Mouse (Mus musculus): ENCODE measurements around the gene Gle1.
A peak's percentile ranks its signal among the peaks of the same experiment; 100 is the strongest.

Gene Gle1

DNA sequence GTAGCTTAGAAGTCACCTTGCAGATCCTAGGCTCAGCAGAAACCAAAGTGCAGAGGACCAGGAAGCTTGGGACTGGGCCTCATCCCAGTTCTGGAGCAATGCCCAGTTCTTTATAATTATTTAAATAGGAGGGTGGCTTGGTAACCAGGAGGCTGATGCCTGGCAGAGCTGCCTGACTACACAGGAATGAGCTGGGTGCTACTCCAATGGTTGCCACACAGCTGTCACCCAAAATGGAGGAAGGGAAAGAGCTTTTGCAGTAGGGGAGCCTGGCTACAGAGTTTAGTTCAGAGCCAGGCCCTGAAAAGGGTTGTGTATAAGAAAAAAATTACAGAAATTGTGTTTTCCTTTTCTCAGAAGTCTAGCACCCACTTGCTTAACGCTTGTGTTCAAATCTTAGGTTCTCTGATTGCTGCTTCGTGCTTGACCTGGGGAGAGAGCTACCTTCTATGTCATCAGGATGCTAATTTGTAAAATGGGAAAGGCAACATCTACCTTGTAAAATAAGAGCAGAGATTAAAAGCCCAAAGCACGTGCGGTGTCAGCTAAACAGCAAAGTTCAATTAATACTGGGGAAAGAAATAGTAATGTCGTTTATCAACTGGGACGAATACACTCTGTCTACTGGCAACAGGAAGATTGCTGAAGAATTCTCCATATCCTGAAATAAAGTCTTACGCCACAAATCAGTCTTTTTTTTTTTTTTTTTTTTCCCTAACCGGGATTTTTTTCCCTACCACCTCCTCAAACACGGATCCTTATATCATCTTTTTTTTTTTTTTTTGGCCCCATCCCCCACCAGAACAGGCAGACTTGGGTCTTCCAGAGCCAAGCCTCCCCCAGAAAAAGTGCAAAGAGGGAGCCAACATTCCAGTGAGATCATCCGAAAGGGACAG, 29.4 kb downstream of the Gle1 start:
- no peak for DNase-seq (ENCODE audit: low read depth, low spot score)

DNA sequence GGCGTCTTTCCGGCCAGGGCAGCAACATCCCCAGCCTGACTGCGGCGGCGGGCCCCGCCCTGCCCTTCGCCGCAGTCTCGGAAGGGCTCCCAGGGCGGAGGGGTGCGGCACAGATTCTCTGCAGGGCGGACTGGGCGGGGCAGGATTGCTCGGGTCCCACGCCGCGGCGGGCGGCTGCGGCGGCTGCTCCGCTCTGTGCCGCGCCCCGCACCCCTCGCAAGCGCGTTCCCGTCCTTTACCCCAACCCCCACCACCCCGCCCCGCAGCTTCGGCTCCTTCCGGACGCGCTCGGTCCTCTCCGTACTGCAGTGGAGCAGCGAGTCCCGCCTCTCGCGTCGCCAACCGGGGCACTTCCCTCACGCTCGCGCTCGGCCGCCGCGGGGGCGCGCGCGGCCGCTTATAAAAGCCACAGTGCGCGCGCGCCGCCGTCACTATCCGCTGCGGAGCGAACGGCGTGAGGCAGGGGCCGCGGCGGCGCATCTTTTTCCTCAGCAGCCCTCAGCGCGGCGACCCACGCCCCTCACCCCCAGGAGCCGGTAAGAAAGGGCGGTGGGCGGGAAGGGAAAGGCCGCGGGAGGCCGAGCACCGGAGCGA, 30.1 kb downstream of the Gle1 start, which contains the start of gene Sptan1:
Sptan1 (plus strand) TSS at position 311 of the 594 bp plus-strand sequence.
- peak; percentile 92 for DNase-seq (ENCODE audit: low read depth, low spot score)

DNA sequence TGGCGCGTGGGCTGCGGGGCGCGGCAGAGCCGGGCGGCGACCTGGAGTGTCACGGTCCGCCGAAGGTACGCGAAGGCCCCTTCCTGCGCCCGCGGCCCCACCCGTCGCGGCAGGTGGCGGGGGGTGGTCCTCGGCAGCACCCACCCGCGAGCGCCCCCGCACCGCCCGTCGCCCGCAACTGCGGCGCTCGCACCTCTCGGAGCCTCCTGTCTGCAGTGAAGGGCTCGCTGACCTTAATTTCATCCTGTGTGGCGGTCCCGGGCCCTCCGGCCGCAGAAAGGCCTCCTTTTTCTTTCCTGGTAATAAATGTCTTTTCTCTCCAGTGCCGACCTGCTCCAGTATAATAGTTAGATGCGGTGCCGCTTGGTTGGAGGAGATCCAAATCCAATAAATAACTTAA, 30.7 kb downstream of the Gle1 start:
- DNase-seq (ENCODE audit: low read depth, low spot score), result no peak

DNA sequence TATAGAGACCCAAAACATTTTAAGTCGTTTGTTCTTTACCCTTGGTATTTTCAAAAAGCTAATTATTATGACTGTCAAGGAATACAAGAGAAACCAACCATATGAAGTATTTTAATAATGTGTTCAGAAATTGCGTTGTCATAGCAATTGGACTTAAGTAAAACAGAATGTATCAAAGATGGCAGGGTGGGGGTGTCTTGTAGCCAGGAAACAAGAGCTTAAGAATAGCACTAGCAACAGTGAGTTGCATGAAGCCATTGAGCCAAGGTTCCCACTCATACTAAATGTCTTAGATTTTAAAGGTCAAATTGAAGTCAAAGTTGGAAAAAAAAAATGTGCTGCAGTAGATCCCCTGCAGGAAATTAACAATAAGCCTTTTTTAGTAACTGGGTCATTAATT, 31.6 kb downstream of the Gle1 start:
- DNase-seq (ENCODE audit: low read depth, low spot score), result no peak

DNA sequence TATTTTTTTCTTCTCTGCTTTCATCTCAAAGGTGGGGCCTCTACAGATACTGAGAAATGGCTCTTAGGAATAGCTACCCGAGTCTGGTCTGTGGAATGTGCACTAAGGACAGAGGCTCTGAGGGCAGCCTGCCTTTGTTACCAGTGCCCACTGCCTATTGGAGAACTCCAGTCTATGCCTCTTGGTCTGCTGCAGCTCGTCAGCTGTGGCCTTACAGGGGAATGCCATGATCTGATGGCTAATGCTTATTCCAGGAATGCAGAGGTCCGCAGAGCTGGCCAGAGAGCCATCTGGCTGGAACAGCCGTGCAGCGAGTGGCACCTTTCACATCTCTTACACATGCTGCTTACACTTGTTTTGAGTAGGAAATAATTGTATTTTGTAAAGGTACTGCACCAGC, 32.5 kb downstream of the Gle1 start:
- no peak for DNase-seq (ENCODE audit: low read depth, low spot score)

DNA sequence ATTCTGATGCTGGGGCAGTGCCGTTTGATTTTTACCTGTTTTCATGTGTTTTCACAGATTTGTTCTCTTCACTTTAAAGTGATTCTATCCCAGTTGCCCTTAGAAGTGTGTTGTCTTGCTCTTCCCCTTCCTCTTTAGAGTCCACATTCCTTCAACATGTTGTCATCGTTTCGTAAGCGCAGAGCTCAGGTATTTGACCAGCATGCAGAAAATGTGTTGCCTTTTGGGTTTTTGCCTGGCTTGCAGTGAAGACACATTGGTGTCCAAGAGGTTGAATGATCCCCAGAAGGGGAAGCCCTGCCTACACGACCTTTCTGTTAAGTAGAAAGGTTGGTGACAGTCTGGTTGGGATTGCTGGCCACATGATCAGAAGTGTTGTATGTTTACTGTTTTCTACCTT, 33.4 kb downstream of the Gle1 start:
- DNase-seq (ENCODE audit: low read depth, low spot score), result no peak

DNA sequence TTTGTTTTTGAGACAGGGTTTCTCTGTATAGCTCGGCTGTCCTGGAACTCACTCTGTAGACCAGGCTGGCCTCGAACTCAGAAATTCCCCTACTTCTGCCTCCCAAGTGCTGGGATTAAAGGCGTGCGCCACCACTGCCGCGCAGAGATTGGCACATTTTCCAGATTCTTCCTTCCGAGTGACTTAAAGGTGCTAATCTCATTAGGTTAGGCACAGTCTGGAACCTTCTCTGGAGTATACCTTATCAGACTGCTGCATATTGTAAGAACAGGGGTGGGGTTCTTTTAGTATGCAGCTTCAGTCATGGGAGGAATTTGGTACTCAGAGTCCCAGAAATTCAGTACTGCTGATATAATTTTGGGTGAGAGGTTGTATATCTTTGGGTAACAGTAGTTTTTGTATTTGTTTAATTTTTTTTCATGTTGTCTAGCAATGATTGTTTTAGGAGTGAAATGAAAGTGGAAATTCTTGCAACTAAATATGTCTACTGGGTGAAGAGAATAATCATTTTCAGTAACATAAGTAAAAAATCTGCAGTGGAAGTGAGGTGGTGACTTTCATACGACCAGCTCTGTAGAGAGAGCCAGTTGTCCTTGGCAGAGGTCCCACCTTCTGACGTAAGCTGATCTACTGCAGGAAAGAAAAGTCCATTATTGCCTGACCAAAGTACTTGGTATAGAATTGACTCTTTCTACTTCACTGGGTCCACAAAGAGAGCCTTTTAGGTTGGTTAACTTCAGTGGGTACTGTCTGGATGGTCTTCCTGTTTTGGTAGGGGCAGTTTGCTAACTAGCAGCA, 36.8 kb downstream of the Gle1 start:
- DNase-seq (ENCODE audit: low read depth, low spot score), result no peak

DNA sequence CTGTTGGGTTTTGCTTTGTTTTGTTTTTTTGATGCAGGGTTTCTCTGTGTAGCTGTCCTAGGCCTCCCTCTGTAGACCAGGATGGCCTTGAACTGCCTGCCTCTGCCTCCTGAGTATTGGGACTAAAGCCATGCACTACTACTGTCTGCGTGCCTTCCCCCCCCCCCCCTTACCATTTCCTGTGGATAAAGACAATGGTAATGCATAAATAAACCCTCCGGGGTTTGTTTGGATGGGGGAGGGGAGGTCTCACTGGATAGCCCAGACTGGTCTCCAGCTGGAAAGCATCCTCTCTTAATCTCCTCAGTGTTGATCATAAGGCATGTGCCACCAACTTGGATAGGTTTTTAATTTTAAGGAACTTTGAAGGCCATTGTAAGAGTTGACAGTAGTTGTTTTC, 38.3 kb downstream of the Gle1 start:
- no peak for DNase-seq (ENCODE audit: low read depth, low spot score)

DNA sequence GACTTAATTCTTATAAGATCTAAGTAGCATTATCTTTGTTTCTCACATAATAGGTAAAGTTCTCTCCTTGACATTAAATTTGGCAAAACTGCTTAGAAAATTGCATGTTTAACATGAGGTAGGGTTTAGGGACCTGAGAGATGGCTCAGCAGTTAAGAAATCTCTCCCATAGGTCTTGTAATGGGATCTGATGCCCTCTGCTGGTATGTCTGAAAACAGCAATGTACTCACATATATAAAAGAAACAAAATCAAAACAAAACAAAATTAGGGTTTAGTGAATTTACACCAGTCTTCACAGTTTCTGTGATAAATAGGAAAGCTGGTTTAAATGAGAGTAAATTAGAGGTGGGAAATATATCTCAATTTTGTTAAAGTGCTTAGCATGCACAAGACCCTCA, 42.1 kb downstream of the Gle1 start:
- DNase-seq (ENCODE audit: low read depth, low spot score), result no peak

DNA sequence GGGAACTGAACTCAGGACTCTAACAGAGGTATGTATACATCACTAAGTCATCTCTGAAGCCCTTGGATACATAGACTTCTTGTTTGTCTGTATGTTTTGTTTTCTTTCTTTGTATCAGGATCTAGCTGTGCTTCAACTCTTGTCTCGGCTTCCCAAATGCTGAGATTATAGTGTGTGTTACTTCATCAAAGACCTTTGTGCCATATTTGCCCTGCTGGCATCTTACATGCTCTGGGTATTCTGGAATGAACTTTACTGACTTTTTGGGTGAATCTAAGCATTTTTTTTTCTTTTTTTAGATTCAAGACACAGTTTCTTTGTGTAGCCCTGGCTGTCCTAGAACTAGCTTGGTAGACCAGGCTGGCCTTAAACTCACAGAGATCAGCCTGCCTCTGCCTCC, 45.4 kb downstream of the Gle1 start:
- no peak for DNase-seq (ENCODE audit: low read depth, low spot score)

DNA sequence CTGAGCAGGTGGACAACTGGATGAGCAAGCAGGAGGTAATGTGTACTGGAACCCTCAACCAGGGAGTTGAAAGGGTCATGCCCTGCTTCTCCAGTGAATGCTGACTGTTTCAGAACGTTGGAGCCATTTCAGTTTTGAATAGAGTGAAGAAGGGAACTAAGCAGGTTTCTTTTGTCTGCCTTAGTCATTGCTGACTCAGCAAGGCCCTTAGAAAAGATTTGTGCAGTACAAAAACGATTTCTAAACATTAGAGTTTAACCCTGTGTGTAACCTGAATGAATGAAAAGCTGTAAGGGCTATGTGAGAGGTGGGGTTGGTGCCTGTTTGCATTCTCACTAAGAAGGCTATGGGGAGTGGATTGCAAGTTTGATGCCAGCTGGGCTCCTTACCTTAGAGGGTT, 56.7 kb downstream of the Gle1 start:
- DNase-seq (ENCODE audit: low read depth, low spot score), result no peak

DNA sequence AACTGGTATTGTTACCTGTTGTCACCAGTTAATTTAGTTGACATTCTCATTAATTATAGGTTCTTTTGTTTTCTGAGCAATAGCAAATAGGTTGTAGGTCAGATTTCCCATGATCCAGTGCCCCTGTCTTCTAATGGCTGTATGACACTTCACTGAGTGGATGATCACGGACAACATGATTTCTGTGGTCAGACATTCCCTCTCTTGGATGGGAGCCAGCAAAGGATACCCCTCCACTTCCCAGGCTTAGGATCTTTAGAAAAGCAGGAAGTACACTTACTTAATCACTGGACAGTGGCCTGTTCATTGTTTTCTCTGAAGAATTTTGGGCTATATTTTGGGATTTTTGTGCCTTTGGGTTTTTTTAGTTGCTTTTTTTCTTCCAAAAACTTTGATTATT, 73.9 kb downstream of the Gle1 start:
- no peak for DNase-seq (ENCODE audit: low read depth, low spot score)

All from retina, postnatal 7 days (tissue).